Mouse (Mus musculus) cerebellum, postnatal 25 days (tissue): Measurements from ENCODE around the gene Klhl15.

Experiments
- DNase-seq, 2 experiments: peaks; one replicate each; pipeline ENCODE4 v3.0.0; 2021; ENCODE audit warnings: mixed read lengths in 2 of 2

Gene Klhl15

GRCm38 (mm10) chrX:94234532-94235189 is at the start of gene Klhl15:
Klhl15 (plus strand) TSS chrX:94234599.
- DNase-seq, result peak; percentile 81 to 85

- no peak for DNase-seq
Observed at GRCm38 (mm10) chrX:94185156-94185555, 49.2 kb upstream of the Klhl15 start.

GRCm38 (mm10) chrX:94193901-94194300 is 40.5 kb upstream of the Klhl15 start:
- DNase-seq, result peak; percentile 8 to 15

- peak; percentile 12 to 63 for DNase-seq
Observed at GRCm38 (mm10) chrX:94197789-94198188, 36.6 kb upstream of the Klhl15 start.

- no peak for DNase-seq
Observed at GRCm38 (mm10) chrX:94212264-94212596, 22.2 kb upstream of the Klhl15 start.

- DNase-seq, result peak; percentile 92 to 96
Observed at GRCm38 (mm10) chrX:94212597-94213321, 21.6 kb upstream of the Klhl15 start, which contains the start of gene Eif2s3x. Eif2s3x (minus strand) TSS chrX:94212862.

GRCm38 (mm10) chrX:94213384-94213783 is 21.0 kb upstream of the Klhl15 start:
- peak in 1 of 2 experiments; percentile 14 for DNase-seq

GRCm38 (mm10) chrX:94233432-94233831 is 967 bp upstream of the Klhl15 start:
- peak in 1 of 2 experiments; percentile 16 for DNase-seq

GRCm38 (mm10) chrX:94233936-94234531 is 365 bp upstream of the Klhl15 start:
- DNase-seq, result no peak

GRCm38 (mm10) chrX:94235190-94235555 is 774 bp downstream of the Klhl15 start:
- peak; percentile 47 to 54 for DNase-seq

- peak in 1 of 2 experiments; percentile 7 for DNase-seq
Observed at GRCm38 (mm10) chrX:94235601-94236000, 1.2 kb downstream of the Klhl15 start.

- DNase-seq, result peak in 1 of 2 experiments; percentile 58
Observed at GRCm38 (mm10) chrX:94288923-94289322, 54.5 kb downstream of the Klhl15 start.

- DNase-seq, result no peak
Observed at GRCm38 (mm10) chrX:94302928-94303327, 68.5 kb downstream of the Klhl15 start.

- DNase-seq, result no peak
Observed at GRCm38 (mm10) chrX:94321036-94321902, 86.9 kb downstream of the Klhl15 start.
